Mouse (Mus musculus) cerebellum, adult 2 months (tissue): ENCODE measurements around the gene Iqgap1. TPM values are rescaled to one million over a fixed set of nuclear protein-coding genes. Genes with fewer than 3 reads are reported as not detected.

Source experiments
- DNase-seq, 2 experiments: peaks; one replicate each; pipeline ENCODE4 v3.0.0; 2021
- H3K27ac ChIP-seq: fragments of 200-500 bp; 2 replicates; pipeline ENCODE4 v1.5.1; 2012; ENCODE audit warnings: low read length, control low read depth, inconsistent platforms; ENCODE audit not compliant: insufficient read depth
- H3K27me3 ChIP-seq: fragments of 200-500 bp; 2 replicates; pipeline ENCODE4 v1.6.1; 2012; ENCODE audit warnings: inconsistent platforms, mild to moderate bottlenecking, low read length, moderate library complexity; ENCODE audit not compliant: control insufficient read depth, insufficient read depth
- H3K4me1 ChIP-seq: fragments of 200-500 bp; 2 replicates; pipeline ENCODE4 v1.6.1; 2011; ENCODE audit warnings: low read length; ENCODE audit not compliant: control insufficient read depth, insufficient read depth
- H3K4me3 ChIP-seq: fragments of 200-500 bp; replicated peaks from 2 replicates; pipeline ENCODE3; 2011; ENCODE audit warnings: mild to moderate bottlenecking, low read depth, low read length, control low read depth; ENCODE audit not compliant: insufficient read depth
- CTCF ChIP-seq: fragments of 200-500 bp; IDR thresholded peaks from 2 replicates; pipeline ENCODE4 v1.5.1; 2011; ENCODE audit warnings: low read depth, mild to moderate bottlenecking, control low read depth, low read length, moderate library complexity, borderline replicate concordance; ENCODE audit not compliant: insufficient read depth
- POLR2A ChIP-seq: fragments of 200-500 bp; IDR thresholded peaks from 2 replicates; pipeline ENCODE4 v1.6.1; 2011; ENCODE audit warnings: low read length, control low read depth, borderline replicate concordance; ENCODE audit not compliant: insufficient read depth
- WGBS: fragments of 180-500 bp; shearing (Covaris S2); methylation state at CpG from one replicate; pipeline ENCODE4 v1.1.7; 2018; 5-methylcytosine and 5-hydroxymethylcytosine counted together
- polyA plus RNA-seq: library from polyadenylated mRNA; depleted of rRNA; stranded (reverse); fragments of >200 nt; gene quantifications from 2 replicates; pipeline ENCODE4 v1.2.3, GENCODE M21; 2012; rRNA removed

Gene Iqgap1
- polyA plus RNA-seq = 21.0 and 21.5 TPM in 2 replicates

GRCm38 (mm10) chr7:80825843-80826403 lies at the start of gene Iqgap1:
TSS of gene Iqgap1 (minus strand) at chr7:80825974.
- Histone ChIP-seq H3K27ac (no peak within 1 kb of the TSS), H3K4me3 (no peak within 1 kb of the TSS), H3K27me3 (no peaks in the 10 kb centered on the region), H3K4me1 (no peaks in the 10 kb centered on the region)
- no peak for DNase-seq
- WGBS = 46% methylated on average over 11 of the region's 11 CpGs
- TF ChIP-seq POLR2A (no peak), CTCF (no peak)

GRCm38 (mm10) chr7:80873631-80874030 lies 47.9 kb upstream of the Iqgap1 start:
- 99% methylated on average over 2 of the region's 2 CpGs for WGBS
- Histone ChIP-seq H3K27ac (no peak overlapping the region), H3K4me1 (no peaks in the 10 kb centered on the region), H3K4me3 (no peak overlapping the region), H3K27me3 (no peaks in the 10 kb centered on the region)
- TF ChIP-seq POLR2A (no peak), CTCF (no peak)
- no peak for DNase-seq

GRCm38 (mm10) chr7:80873038-80873437 lies 47.3 kb upstream of the Iqgap1 start:
- no peak overlapping the region for H3K4me3 ChIP-seq
- no peaks in the 10 kb centered on the region for H3K4me1 ChIP-seq
- WGBS = 82% methylated on average over 5 of the region's 5 CpGs
- TF ChIP-seq CTCF (no peak), POLR2A (no peak)
- H3K27me3 ChIP-seq = no peaks in the 10 kb centered on the region
- no peak for DNase-seq
- no peak overlapping the region for H3K27ac ChIP-seq

- DNase-seq = no peak
- no peak overlapping the region for H3K27ac ChIP-seq
- no peaks in the 10 kb centered on the region for H3K27me3 ChIP-seq
- WGBS = 82% methylated on average over 2 of the region's 2 CpGs
- H3K4me1 ChIP-seq = no peaks in the 10 kb centered on the region
- TF ChIP-seq CTCF = no peak
- TF ChIP-seq POLR2A = no peak
- no peak overlapping the region for H3K4me3 ChIP-seq
Observed at GRCm38 (mm10) chr7:80868686-80869085, 42.9 kb upstream of the Iqgap1 start.

GRCm38 (mm10) chr7:80866514-80867147 lies 40.9 kb upstream of the Iqgap1 start:
- TF ChIP-seq CTCF = no peak
- TF ChIP-seq POLR2A = no peak
- no peaks in the 10 kb centered on the region for H3K27me3 ChIP-seq
- no peak overlapping the region for H3K27ac ChIP-seq
- DNase-seq = no peak
- 0 out of 2 replicates have a peak, but pooled peaks cover 6% of the 10 kb centered on the region for H3K4me1 ChIP-seq
- no peak overlapping the region for H3K4me3 ChIP-seq
- 87% methylated on average over 7 of the region's 7 CpGs for WGBS

GRCm38 (mm10) chr7:80865521-80865920 lies 39.7 kb upstream of the Iqgap1 start:
- WGBS = 95% methylated on average over 7 of the region's 7 CpGs
- Histone ChIP-seq H3K4me3 (no peak overlapping the region), H3K27me3 (no peaks in the 10 kb centered on the region), H3K27ac (no peak overlapping the region), H3K4me1 (0 out of 2 replicates have a peak, but pooled peaks cover 6% of the 10 kb centered on the region)
- no peak for DNase-seq
- TF ChIP-seq CTCF (no peak), POLR2A (no peak)

GRCm38 (mm10) chr7:80864831-80865230 lies 39.1 kb upstream of the Iqgap1 start:
- Histone ChIP-seq H3K27ac (no peak overlapping the region), H3K4me1 (0 out of 2 replicates have a peak, but pooled peaks cover 6% of the 10 kb centered on the region), H3K27me3 (no peaks in the 10 kb centered on the region), H3K4me3 (no peak overlapping the region)
- WGBS = 45% methylated on average over 8 of the region's 8 CpGs
- no peak for TF ChIP-seq POLR2A
- no peak for TF ChIP-seq CTCF
- no peak for DNase-seq

- TF ChIP-seq POLR2A = no peak
- TF ChIP-seq CTCF = no peak
- H3K27ac ChIP-seq = no peak overlapping the region
- H3K27me3 ChIP-seq = no peaks in the 10 kb centered on the region
- 0 out of 2 replicates have a peak, but pooled peaks cover 6% of the 10 kb centered on the region for H3K4me1 ChIP-seq
- H3K4me3 ChIP-seq = no peak overlapping the region
- DNase-seq = no peak
- WGBS = 47% methylated on average over 1 of the region's 1 CpGs
Observed at GRCm38 (mm10) chr7:80864151-80864550, 38.4 kb upstream of the Iqgap1 start.
